Mouse (Mus musculus) splenic B cell, adult 2 months (primary cell): ENCODE measurements around the gene BC080695.
"Not testable (repeated sequence)": the region's sequence is repeated elsewhere in the genome, so short reads cannot be mapped to it uniquely, and the experiment has no call there.

Source experiments
- DNase-seq: peaks from one replicate; pipeline ENCODE4 v3.0.0-alpha.2; 2011; ENCODE audit warnings: low read depth, low spot score
- H3K27me3 ChIP-seq: 2 replicates; pipeline ENCODE4 v1.6.1; 2012; ENCODE audit warnings: mild to moderate bottlenecking, low read length, moderate library complexity, mixed read lengths; ENCODE audit not compliant: control insufficient read depth, poor library complexity, insufficient read depth, severe bottlenecking
- H3K36me3 ChIP-seq: 2 replicates; pipeline ENCODE4 v1.6.1; 2012; ENCODE audit warnings: mild to moderate bottlenecking, low read length, moderate library complexity, mixed read lengths; ENCODE audit not compliant: control insufficient read depth, poor library complexity, insufficient read depth, severe bottlenecking

The BC080695 gene

GRCm38 (mm10) chr4:143551400-143551799 lies at the start of gene BC080695, which contains the start of gene Gm13057:
Gene BC080695, plus strand, starts transcription at chr4:143551700.
Gene Gm13057, plus strand, starts transcription at chr4:143551709.
- H3K36me3 ChIP-seq, DNase-seq, H3K27me3 ChIP-seq: not testable (repeated sequence)

DNA sequence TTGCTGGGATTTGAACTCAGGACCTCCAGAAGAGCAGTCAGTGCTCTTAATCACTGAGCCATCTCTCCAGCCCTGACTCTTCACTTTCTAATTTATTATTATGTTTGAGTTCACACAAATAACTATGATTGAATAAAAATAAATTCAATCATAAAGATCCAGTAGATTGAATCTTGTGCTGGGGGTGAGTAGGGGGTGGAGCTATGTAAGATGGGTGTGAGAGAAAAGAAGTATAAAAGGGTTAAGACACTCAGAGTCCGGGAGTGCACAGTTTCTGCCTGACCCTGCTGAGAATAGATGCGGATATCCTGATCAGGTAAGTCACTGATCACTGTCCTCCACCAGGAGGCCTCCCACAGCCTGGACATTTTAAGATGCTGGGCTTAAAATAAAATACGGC lies 40.5 kb upstream of the BC080695 start, which contains the start of gene Gm13043:
Gm13043 (plus strand) TSS at position 301 of the 400 bp plus-strand sequence.
- no peak for DNase-seq
- Histone ChIP-seq H3K27me3 (no peaks in the 10 kb centered on the region), H3K36me3 (no peaks in the 10 kb centered on the region)

- not testable (repeated sequence) for DNase-seq, H3K27me3 ChIP-seq, H3K36me3 ChIP-seq
Observed at GRCm38 (mm10) chr4:143535654-143536053, 15.8 kb upstream of the BC080695 start, which contains the start of gene Gm13040. Gene Gm13040, plus strand, starts transcription at chr4:143535954.

- not testable (repeated sequence) for H3K36me3 ChIP-seq, DNase-seq, H3K27me3 ChIP-seq
Observed at GRCm38 (mm10) chr4:143611927-143612326, 60.4 kb downstream of the BC080695 start.

- DNase-seq, H3K36me3 ChIP-seq, H3K27me3 ChIP-seq: not testable (repeated sequence)
Observed at GRCm38 (mm10) chr4:143614703-143615102, 63.2 kb downstream of the BC080695 start, which contains the start of gene Gm13083. Gene Gm13083, plus strand, starts transcription at chr4:143615003.

GRCm38 (mm10) chr4:143618101-143618500 lies 66.6 kb downstream of the BC080695 start:
- DNase-seq, H3K36me3 ChIP-seq, H3K27me3 ChIP-seq: not testable (repeated sequence)
